Mouse (Mus musculus) forebrain, embryonic 14.5 days (tissue): ENCODE results near the gene Vcl. TPM values are rescaled to one million over a fixed set of nuclear protein-coding genes. Genes with fewer than 3 reads are reported as not detected.

Experiments
- ATAC-seq: fragments of 200-750 bp; cut with Nextera tagmentation; 2 replicates; pipeline ENCODE4 v1.8.0; 2017; ENCODE audit warnings: mild to moderate bottlenecking, moderate library complexity
- DNase-seq: peaks from one replicate; pipeline ENCODE4 v3.0.0-alpha.2; 2015; ENCODE audit warnings: low spot score
- H3K27ac ChIP-seq: fragments of 300-500 bp; sonication (generic); 2 replicates; pipeline ENCODE4 v1.5.1; 2014; ENCODE audit warnings: low read depth, mild to moderate bottlenecking, control low read depth, low read length, moderate library complexity
- H3K27me3 ChIP-seq: fragments of 300-500 bp; sonication (generic); replicated peaks from 2 replicates; pipeline ENCODE4 v1.6.1; 2014; ENCODE audit warnings: low read length, control low read depth, mixed read lengths; ENCODE audit not compliant: control insufficient read depth, insufficient read depth
- H3K36me3 ChIP-seq: fragments of 300-500 bp; sonication (generic); 2 replicates; pipeline ENCODE4 v1.6.1; 2014; ENCODE audit warnings: low read length, control low read depth; ENCODE audit not compliant: control insufficient read depth, insufficient read depth
- H3K4me1 ChIP-seq: fragments of 300-500 bp; sonication (generic); 2 replicates; pipeline ENCODE4 v1.6.1; 2014; ENCODE audit warnings: antibody characterized with exemption, low read length, control low read depth; ENCODE audit not compliant: control insufficient read depth, insufficient read depth
- H3K4me2 ChIP-seq: fragments of 300-500 bp; sonication (generic); 2 replicates; pipeline ENCODE4 v1.6.1; 2014; ENCODE audit warnings: mild to moderate bottlenecking, control low read depth, low read length
- H3K4me3 ChIP-seq: fragments of 300-500 bp; sonication (generic); 2 replicates; pipeline ENCODE4 v1.5.1; 2014; ENCODE audit warnings: low read depth, low read length, control low read depth
- H3K9ac ChIP-seq: fragments of 300-500 bp; sonication (generic); 2 replicates; pipeline ENCODE4 v1.6.1; 2014; ENCODE audit warnings: mild to moderate bottlenecking, low read length, control low read depth, moderate library complexity
- H3K9me3 ChIP-seq: fragments of 300-500 bp; sonication (generic); replicated peaks from 2 replicates; pipeline ENCODE4 v1.6.1; 2016; ENCODE audit warnings: low read length, control low read depth, mixed read lengths; ENCODE audit not compliant: control insufficient read depth
- WGBS: fragments of 180-500 bp; shearing (Covaris S2); extraction: QIAGEN DNeasy Blood & Tissue Kit; methylation state at CpG from one replicate; pipeline ENCODE4 v1.1.7; 2014; 5-methylcytosine and 5-hydroxymethylcytosine counted together
- polyA plus RNA-seq: library from polyadenylated mRNA; unstranded; fragments of >200 nt; fragmentation: Nextera tagmentation; extraction: Ambion mirVana; gene quantifications from 2 replicates; pipeline ENCODE4 v1.2.1, GENCODE M21; 2014

Vcl gene
- polyA plus RNA-seq, 1 experiment from 2014 or later = 8.4 TPM

DNA sequence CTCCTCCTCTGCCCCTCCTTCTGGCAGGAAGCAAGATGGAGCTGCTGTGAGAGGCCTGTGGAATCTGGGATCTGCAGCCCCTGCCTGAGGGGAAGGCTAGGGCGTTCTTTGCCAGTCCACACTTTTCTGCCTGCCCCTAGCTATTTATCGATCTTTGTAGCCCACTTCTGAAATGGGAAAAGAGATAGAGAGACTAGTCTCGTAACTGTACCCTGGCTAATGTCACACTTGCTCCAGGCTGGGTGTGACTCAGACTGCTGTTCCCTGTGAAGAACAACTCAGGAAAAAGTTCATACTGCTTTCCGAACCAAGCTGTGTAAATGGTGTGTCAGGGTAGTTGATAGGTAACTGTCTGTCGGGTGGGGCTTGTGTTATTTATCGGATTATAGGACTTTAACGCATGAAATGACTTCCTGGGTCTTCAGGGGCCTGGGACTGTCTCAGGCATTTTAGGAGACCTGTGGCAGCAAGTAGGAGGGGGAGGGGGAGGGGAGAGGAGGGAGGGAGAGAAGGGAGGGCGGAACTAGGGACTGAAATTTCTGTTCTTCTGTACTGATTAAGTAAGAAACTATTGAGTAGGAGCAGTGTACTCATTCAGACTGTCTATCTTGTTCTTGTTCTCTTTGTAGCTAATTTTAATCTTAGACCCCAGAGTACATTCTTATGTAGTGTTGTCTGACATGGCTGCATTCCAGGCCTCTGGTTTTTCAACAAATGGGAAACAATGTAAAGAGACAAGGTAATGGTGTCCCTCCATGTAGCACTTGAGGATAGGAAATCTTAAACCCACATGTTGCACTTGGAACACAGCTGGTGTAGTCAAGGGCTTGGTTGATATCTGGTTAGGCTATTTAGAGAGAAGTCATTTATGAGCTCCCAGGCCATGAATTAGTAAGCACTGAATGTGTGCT lies 1.5 kb downstream of the Vcl start:
- DNase-seq (no peak), ATAC-seq (no peak)
- Histone ChIP-seq H3K27me3 (no peaks in the 10 kb centered on the region), H3K4me2 (peak overlapping the region; percentile 78), H3K27ac (no peak overlapping the region), H3K9ac (peak overlapping the region; percentile 79), H3K4me3 (peak overlapping the region; percentile 84), H3K9me3 (no peaks in the 10 kb centered on the region), H3K4me1 (0 out of 2 replicates have a peak, but pooled peaks cover 7% of the 10 kb centered on the region), H3K36me3 (no peaks in the 10 kb centered on the region)
- 46% methylated on average over 8 of the region's 8 CpGs for WGBS

DNA sequence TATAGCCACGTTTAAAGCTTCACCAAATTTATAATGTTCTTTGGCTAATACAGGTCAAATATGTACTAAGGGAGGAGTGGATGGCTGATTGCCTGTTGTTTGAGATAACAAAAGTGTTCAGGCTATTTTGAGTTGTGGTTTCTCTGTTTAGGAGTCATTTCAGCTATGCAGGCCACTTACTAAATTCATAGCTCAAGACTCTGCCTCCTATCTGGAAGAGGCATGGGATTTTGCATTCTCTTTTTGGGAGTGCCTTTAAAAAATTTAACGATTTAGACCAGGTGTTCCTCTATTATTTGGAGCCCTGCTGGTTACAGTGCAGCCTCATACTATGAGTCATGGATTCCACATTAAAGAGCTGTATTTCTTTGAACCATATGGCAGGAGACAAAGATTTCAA lies 9.2 kb downstream of the Vcl start:
- Histone ChIP-seq H3K27me3 (no peaks in the 10 kb centered on the region), H3K4me1 (no peaks in the 10 kb centered on the region), H3K9ac (no peak overlapping the region), H3K4me2 (no peak overlapping the region), H3K4me3 (no peak overlapping the region), H3K36me3 (no peaks in the 10 kb centered on the region), H3K27ac (no peak overlapping the region), H3K9me3 (no peaks in the 10 kb centered on the region)
- DNase-seq (no peak), ATAC-seq (no peak)
- 68% methylated on average over 2 of the region's 2 CpGs for WGBS

DNA sequence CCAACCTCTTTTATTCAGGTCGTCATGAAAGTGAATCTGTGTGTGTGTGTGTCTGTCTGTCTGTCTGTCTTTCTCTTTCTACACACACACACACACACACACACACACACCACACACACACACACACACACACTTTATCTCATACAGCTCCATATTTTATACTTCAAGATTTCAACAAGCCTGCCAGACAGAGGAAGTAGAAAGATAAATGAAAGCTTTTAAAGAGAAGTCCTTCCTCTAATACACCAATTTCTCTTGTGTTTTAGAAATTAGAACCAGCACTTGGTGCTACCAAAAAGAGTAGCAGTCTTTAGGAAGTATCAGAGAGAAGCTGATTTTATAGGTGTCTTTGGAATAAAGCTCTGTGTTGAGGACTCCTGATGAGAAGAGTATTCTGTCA lies 9.7 kb downstream of the Vcl start:
- H3K36me3 ChIP-seq = no peaks in the 10 kb centered on the region
- no peak overlapping the region for H3K9ac ChIP-seq
- DNase-seq = no peak
- 38% methylated on average over 1 of the region's 1 CpGs for WGBS
- H3K27me3 ChIP-seq = no peaks in the 10 kb centered on the region
- H3K4me2 ChIP-seq = no peak overlapping the region
- H3K9me3 ChIP-seq = no peaks in the 10 kb centered on the region
- H3K27ac ChIP-seq = no peak overlapping the region
- ATAC-seq = no peak
- H3K4me1 ChIP-seq = no peaks in the 10 kb centered on the region
- H3K4me3 ChIP-seq = no peak overlapping the region

DNA sequence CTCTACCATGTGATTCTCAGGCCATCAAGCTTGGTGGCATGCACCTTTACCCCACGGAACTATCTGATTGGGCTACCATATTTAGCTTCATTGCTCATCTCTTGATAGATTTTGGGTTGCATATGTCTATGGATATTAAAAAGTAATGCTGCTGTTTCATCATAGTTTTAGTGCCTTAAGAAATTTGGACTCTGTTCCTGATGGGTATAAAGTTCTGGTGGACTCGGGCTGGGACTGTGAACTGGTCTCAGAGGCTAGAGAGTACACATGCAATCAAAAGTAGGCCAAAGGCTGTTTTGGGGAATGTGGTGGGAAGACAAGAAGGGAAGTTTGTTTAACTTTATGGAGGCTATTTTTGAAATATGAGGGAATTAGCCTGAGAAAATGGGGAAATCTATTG lies 16.1 kb downstream of the Vcl start:
- H3K4me1 ChIP-seq = no peaks in the 10 kb centered on the region
- no peak overlapping the region for H3K4me2 ChIP-seq
- DNase-seq (no peak), ATAC-seq (no peak)
- 94% methylated on average over 2 of the region's 2 CpGs for WGBS
- no peaks in the 10 kb centered on the region for H3K36me3 ChIP-seq
- H3K9me3 ChIP-seq = no peaks in the 10 kb centered on the region
- H3K27ac ChIP-seq = no peak overlapping the region
- H3K9ac ChIP-seq = no peak overlapping the region
- H3K4me3 ChIP-seq = no peak overlapping the region
- H3K27me3 ChIP-seq = no peaks in the 10 kb centered on the region

DNA sequence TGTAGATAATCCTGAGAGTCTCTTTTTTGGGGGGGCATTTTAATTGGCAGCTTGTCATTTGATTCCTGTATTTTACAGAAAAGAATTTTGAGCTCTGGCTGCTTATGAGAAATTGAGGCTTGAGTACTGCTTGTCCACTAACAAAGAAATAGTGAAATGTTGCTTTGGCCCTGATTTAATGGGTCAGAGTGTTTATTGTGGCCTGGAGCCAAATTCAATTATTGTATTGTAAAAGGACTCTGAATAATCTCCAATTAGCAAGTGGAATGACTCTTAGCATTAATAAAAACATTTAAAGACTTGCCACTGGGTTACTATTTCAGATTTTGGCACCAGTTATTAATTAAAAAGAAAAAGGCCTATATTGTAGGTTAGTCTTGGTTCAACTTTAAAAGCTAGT lies 26.8 kb downstream of the Vcl start:
- Histone ChIP-seq H3K27ac (no peak overlapping the region), H3K4me2 (no peak overlapping the region), H3K27me3 (no peaks in the 10 kb centered on the region), H3K4me1 (peaks cover 11% of the 10 kb centered on the region), H3K36me3 (no peaks in the 10 kb centered on the region), H3K4me3 (no peak overlapping the region), H3K9ac (no peak overlapping the region), H3K9me3 (no peaks in the 10 kb centered on the region)
- peak; percentile 40 for DNase-seq
- ATAC-seq = no peak

DNA sequence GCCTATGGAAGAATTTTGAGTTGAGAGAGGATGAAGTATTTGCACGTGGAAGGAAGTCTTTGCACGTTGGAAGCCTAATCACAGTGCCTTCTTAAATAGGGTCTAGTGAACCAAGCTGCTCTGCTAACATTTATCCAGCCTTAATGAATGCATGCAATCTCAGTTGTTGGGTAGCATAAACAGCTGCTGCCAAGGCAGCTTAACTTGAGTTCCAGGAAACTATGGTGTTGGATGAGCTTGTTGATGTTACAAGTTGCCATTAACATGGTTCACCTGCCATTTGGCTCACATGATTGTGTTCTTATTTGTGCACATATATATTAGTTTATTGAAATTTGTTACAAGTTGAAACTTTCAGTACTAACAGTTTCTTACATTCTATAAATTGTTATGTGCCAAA lies 29.8 kb downstream of the Vcl start:
- 34% methylated on average over 2 of the region's 2 CpGs for WGBS
- DNase-seq (peak; percentile 31), ATAC-seq (no peak)
- no peak overlapping the region for H3K9ac ChIP-seq
- peaks cover 13% of the 10 kb centered on the region for H3K4me1 ChIP-seq
- no peak overlapping the region for H3K4me3 ChIP-seq
- H3K9me3 ChIP-seq = no peaks in the 10 kb centered on the region
- H3K4me2 ChIP-seq = no peak overlapping the region
- no peaks in the 10 kb centered on the region for H3K27me3 ChIP-seq
- 0 out of 2 replicates have a peak overlapping the region, but pooled peaks have one; percentile 14 for H3K27ac ChIP-seq
- no peaks in the 10 kb centered on the region for H3K36me3 ChIP-seq

DNA sequence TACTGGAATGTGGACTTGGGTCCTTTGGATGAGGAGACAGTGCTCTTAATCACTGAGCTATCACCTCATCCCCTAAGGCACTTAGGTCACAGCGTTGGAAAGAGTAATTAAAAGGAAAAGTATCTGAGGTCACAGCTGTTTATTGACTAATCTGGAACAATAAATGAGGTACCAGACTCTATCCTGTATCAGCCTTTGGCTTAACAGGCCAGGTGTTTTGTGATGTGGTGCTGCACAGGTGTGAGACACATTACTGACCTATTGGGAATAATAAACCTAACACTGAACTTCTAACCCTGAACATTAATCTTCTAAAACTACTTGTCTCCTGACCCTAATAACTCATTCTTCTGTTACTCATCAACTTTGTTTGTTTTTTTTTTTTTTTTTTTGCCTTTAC lies 33.3 kb downstream of the Vcl start:
- Histone ChIP-seq H3K36me3 (no peaks in the 10 kb centered on the region), H3K4me3 (no peak overlapping the region), H3K9me3 (no peaks in the 10 kb centered on the region), H3K4me1 (peaks cover 14% of the 10 kb centered on the region), H3K4me2 (no peak overlapping the region), H3K27me3 (no peaks in the 10 kb centered on the region), H3K9ac (no peak overlapping the region), H3K27ac (no peak overlapping the region)
- WGBS = 77% methylated on average over 1 of the region's 1 CpGs
- ATAC-seq (no peak), DNase-seq (no peak)

DNA sequence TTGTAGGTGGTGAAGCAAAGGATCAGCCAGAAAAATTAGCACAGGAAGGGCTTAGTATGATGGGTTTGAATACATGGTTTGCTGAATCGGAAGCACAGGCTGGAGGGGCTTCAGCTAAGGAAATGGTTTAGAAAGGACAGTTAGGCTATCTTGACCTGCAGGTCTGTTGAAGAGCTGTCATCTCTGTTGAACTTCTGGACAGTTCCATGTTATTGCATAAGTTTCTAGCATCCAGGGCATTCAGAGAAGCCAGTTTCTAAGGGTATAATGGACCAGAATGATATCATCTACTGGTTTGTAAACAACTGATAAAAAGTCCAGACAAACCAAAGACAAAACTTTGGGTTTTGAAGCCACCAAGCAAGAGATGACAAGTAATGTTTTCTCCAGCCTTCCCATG lies 33.7 kb downstream of the Vcl start:
- no peaks in the 10 kb centered on the region for H3K9me3 ChIP-seq
- no peak overlapping the region for H3K9ac ChIP-seq
- no peak for DNase-seq
- H3K4me1 ChIP-seq = peaks cover 15% of the 10 kb centered on the region
- H3K27me3 ChIP-seq = no peaks in the 10 kb centered on the region
- no peak overlapping the region for H3K4me3 ChIP-seq
- H3K27ac ChIP-seq = no peak overlapping the region
- WGBS = 97% methylated on average over 1 of the region's 1 CpGs
- no peaks in the 10 kb centered on the region for H3K36me3 ChIP-seq
- H3K4me2 ChIP-seq = no peak overlapping the region
- no peak for ATAC-seq

DNA sequence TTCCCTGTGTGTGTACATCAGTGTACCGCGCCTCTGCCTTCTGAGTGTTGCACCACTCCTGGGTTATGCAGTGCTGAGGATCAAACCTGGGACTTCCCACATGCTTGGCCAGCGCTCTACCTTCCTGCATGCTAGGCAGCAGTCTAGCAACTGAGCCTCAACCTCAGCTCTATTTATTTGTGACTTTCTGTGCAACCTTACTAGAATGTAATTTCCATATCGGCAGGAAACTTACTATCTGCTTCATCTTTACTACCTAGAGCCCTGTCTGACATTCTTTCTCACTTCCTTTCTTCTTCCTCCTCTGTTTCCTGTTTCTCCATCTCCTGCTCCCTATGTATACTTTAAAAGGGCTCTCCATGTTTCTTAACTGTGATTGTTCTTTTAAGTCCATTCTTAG lies 34.7 kb downstream of the Vcl start:
- no peaks in the 10 kb centered on the region for H3K9me3 ChIP-seq
- H3K4me2 ChIP-seq = no peak overlapping the region
- no peak overlapping the region for H3K27ac ChIP-seq
- H3K27me3 ChIP-seq = no peaks in the 10 kb centered on the region
- H3K36me3 ChIP-seq = no peaks in the 10 kb centered on the region
- ATAC-seq (no peak), DNase-seq (no peak)
- 91% methylated on average over 4 of the region's 4 CpGs for WGBS
- H3K4me3 ChIP-seq = no peak overlapping the region
- no peak overlapping the region for H3K9ac ChIP-seq
- H3K4me1 ChIP-seq = peaks cover 17% of the 10 kb centered on the region
